Mouse (Mus musculus): ENCODE measurements at regions not wholly inside any gene's neighbourhood (a gene's known extent, or its start where the extent isn't known, plus 50 kb on each side); places are given as distances from the start of the nearest gene placed in this dataset.

DNA sequence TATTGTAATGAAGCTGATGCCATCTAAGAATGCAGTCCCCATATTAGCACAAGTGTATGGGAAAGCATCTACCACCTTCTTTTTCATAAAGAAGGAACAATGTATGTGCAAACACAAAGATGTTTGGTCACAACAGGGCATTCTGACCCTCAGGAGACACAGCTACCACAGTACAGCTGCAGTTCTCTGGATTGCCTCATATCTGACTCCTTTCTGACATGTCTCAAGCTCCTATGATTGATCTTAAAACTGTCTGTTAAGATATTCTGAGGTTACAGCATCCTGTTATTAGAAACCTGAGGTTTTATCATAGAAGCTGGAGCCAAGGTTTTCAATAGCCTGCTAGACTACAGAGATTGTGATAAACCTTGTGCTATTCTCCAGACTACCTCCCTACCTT, 813.0 kb downstream of the Ryr2 start:
- intact Hi-C loops (cut with DNase I) = no loop called here

GRCm38 (mm10) chr13:11273896-11274295, 832.8 kb downstream of the Ryr2 start:
- intact Hi-C loops (cut with DNase I) = no loop called here

DNA sequence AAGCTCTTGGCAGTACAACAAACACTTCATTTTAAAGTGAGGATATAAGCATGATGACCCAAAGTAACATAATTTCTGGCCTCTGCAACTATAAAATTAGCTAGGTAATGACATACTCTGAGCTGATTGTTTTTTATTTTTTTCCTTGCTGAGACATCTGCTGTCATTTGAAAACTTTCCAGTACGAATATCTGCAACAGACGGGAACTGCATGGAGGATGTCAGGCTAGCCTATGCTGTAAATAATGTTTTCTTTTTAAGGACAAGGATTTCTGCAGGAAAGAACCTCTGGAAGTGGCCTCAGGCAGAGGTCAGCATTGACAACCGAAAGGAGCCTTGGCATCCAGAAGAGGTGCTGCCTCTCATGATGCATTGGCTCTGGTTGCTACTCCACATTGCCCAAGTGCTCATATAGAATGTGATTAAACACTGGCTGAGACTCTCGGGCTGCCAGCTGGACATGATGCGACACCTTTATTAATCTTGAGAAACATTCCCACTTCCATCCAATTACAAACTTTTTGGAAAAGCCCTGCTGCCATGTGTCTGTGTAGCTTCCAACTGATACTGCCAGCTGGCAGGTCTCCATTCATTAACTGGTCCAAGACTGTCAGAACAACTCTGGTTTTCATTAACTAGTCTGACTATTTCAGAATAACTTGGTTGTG, 837.9 kb downstream of the Ryr2 start:
- intact Hi-C loops (cut with DNase I) = no loop called here

- intact Hi-C loops (cut with DNase I) = no loop called here
Measured at GRCm38 (mm10) chr13:11247541-11247940, 859.2 kb downstream of the Ryr2 start.

GRCm38 (mm10) chr13:11216671-11217330, 856.2 kb upstream of the Chrm3 start:
- intact Hi-C loops (cut with DNase I) = no loop called here

- intact Hi-C loops (cut with DNase I) = loop anchor here (5.0 kb wide), 2 partner anchors 268 to 413 kb away; no protein-coding TSS in a partner anchor
Measured at GRCm38 (mm10) chr13:11210109-11210508, 849.5 kb upstream of the Chrm3 start.

DNA sequence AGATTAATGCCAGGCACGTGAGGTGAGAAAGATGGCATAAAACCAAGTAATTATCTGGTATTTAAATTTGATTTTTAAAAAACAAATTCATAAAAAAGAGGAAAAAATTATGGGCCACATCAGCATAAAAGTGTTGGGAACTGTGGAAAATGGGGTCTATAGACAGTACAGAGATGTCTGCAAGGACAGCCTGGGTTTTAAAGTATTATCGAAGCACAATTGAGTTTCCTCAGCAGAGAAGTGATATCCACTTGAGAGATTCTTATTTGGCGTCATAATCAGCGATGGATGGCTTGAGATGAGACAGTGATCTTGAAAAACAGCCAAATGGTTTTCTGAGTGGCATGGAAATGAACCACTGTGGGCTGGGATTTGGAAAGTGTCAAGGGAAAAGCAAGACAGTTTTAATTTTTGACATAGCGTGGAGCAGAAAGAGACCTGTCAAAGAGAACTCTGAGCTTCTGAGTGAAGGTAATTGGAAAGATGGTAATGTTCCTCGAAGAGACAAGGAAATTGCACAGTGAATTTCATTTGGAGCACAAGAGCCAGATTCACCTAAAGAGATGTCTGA, 844.7 kb upstream of the Chrm3 start:
- intact Hi-C loops (cut with DNase I) = no loop called here

DNA sequence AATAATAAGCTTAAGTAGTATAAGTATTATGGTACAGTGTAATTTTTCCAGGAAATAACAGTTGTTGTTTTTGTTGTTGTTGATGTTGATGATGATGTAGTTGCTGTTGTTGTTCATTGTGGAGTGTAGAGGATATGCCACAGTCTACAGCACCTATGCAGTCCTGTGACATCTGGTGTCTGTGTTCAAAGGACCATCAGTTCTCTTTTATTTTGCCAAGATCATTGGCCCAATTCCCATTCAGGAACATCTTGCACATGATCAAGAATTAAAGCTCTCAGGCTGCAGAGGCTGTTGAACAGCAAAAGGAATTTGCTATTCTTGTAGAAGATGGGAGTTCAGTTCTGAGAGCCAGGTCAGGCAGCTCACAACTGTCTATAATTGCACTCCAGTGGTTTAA, 841.3 kb upstream of the Chrm3 start:
- intact Hi-C loops (cut with DNase I) = no loop called here

GRCm38 (mm10) chr13:11192471-11192870, 831.8 kb upstream of the Chrm3 start:
- intact Hi-C loops (cut with DNase I) = no loop called here

GRCm38 (mm10) chr13:11181191-11181590, 820.5 kb upstream of the Chrm3 start:
- intact Hi-C loops (cut with DNase I) = no loop called here

- intact Hi-C loops (cut with DNase I) = no loop called here
Measured at GRCm38 (mm10) chr13:11180356-11180755, 819.7 kb upstream of the Chrm3 start.

- intact Hi-C loops (cut with DNase I) = no loop called here
Measured at GRCm38 (mm10) chr13:11178586-11178985, 817.9 kb upstream of the Chrm3 start.

DNA sequence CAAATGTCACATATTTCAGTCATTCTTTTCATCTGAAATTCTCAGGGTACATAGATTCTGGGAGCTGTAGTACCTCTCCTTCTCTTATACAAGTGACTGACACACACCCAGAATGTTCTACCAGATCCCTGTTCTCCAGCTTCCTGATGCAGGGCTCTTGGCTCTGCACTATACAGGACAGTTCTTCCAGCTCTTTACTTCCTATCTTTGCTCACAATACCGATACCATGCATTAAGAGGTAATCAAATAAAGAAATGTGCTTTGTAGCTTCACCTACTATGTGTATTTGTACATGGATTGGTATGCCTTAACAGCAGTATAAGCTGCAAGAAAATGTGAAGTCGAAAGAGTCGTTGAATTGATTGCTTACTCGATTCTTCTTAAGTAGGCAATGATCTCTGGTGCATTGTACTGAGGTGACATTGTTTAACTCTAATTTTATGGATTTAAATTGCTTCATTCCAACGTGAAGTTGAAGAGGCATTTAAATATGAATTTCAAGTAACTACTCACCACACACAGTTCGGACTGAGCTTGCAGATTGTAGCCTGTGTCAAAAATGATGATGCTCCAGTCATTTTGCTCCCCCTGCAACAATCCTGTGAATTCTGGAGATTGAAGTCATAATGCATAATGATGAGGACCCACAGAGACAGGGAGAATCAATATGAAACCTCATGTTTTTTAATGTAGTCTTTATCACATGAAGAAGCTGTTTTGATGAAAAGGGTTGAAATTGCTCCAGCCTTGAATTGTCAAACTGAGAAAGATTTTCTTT, 817.2 kb upstream of the Chrm3 start:
- intact Hi-C loops (cut with DNase I) = no loop called here

GRCm38 (mm10) chr13:11167115-11167514, 806.5 kb upstream of the Chrm3 start:
- intact Hi-C loops (cut with DNase I) = no loop called here

DNA sequence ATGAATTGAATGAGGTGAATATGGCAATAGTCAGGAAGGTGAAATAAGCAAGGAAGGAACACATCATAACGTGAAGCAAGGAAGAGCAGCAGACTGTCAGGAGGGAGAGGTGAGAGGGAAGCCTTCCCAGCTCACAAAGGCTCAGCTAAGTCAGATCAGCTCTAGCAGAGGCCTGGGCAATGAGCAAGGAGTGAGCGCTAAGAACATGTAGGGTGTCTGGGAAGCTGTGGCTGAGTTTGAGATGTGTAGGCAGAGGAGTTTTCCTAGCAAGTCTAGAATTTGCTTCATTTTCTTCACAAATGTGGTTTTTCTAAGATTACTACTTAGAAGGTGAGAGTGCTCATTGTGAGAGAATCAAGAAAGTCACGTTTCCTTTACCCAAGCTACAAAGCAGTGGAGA, 803.5 kb upstream of the Chrm3 start:
- intact Hi-C loops (cut with DNase I) = no loop called here

DNA sequence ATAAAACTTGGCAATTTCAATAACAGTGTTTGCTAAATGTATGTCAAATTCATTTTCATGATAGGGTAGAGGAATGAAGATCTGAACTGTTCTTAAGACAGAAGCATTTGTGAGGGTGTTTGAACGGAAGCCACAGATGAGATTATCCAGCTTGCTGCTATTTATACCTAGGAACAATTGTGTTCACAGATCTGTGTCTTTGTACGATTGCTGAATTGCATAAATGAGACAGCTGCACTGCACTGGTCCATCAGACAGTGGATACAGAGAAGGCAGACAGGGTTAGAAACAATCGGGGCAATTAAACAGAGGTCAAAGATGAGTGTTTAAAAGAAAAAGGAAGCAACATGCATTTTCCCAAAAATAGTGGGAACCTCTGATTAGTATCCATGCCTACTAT, 786.6 kb upstream of the Chrm3 start:
- intact Hi-C loops (cut with DNase I) = no loop called here

DNA sequence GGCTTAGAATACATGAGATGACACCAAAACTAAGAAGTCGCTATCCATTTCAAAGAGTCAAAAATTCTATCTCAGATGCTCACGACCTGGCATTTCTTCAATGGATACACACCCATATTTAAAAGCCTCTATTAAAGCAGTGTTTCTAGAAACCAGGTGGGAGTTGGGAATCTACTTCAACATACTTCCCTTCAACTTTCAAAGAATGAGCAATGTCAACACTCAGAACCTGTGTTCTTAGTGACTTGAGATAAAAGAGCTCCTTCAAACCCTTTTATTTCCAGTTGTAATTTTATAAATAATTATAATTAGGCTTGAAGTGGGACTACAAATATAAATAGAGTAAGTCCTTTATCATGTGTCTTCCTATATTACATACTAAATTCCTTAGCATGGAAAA, 747.0 kb upstream of the Chrm3 start:
- intact Hi-C loops (cut with DNase I) = loop anchor here (5.0 kb wide), 1 partner anchor 165 kb away; no protein-coding TSS in a partner anchor

- intact Hi-C loops (cut with DNase I) = loop anchor here (5.0 kb wide), 1 partner anchor 164 kb away; no protein-coding TSS in a partner anchor
Measured at GRCm38 (mm10) chr13:11106426-11106825, 745.8 kb upstream of the Chrm3 start.

DNA sequence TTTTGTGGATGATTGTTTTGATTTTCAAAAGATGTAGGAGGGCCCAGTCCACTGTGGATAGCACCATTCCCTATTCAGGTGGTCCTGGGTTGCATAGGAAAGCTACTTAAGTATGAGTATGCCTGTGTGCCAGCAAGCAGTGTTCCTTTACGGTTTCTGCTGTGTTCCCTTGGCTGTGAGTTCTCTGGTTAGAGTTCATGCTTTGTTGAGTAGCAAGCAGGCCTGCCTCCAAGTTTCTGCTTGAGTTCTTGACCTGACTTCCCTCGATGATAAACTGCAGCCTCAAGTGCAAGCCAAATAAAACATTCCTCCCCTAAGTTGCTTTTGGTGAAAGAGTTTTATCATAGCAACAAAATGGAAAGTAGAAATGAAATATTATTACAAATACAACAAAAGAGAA, 744.9 kb upstream of the Chrm3 start:
- intact Hi-C loops (cut with DNase I) = loop anchor here (5.0 kb wide), 1 partner anchor 163 kb away; no protein-coding TSS in a partner anchor

DNA sequence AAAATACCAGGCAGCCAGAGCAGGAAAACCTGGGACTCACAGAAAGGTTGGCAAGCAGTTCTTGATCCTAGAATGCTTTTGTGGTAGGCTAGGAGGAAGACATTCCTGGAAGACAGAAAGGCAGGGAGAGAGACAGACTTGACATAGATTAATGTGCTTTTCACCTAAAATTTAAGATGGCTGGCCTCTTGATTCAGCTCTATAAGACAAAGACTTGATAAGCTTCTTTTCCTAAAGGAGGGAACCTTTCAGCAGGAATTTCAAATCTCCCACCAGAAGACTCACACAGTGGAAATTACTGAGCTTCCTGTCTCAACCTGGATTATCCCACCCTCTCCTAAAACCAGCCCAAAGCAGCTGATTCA, 738.9 kb upstream of the Chrm3 start:
- intact Hi-C loops (cut with DNase I) = no loop called here

DNA sequence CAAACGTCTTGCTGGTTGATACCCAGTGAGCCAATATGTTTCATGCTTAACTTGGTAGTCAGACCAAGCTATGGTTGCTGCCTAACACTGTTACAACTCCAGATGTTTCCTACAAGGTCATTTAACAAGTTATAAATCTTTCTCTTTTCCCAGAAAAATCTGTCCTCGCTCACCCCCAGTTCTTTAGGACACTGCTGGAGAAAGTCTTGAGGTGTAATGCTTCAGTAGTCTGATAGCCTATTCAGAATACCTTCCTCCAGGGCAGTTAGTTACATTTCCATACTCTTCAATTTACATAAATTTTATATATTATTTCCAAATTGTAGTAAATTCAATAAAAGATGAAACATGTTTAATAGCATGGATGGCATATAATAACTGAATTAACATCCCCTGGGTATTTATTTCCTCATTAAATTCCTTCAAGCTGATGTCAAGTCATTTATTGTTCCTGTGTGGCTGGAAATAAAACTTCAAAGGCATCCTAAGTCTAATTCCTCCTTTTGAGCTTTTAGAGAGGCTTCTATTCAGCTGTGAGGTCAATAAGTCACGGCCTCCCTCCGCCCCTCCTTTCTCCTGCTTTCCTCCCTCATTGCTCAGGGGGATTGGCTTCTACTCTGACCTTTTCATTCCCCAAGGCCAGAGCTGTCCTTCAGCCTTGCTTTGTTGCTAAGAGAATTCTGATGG, 738.4 kb upstream of the Chrm3 start:
- intact Hi-C loops (cut with DNase I) = no loop called here
